Mouse (Mus musculus) embryo, embryonic 10 days (tissue): ENCODE data around the gene Ivd.

Source experiments
- DNase-seq: peaks from one replicate; pipeline ENCODE4 v3.0.0-alpha.2; 2015; ENCODE audit warnings: low spot score

Ivd gene

DNA sequence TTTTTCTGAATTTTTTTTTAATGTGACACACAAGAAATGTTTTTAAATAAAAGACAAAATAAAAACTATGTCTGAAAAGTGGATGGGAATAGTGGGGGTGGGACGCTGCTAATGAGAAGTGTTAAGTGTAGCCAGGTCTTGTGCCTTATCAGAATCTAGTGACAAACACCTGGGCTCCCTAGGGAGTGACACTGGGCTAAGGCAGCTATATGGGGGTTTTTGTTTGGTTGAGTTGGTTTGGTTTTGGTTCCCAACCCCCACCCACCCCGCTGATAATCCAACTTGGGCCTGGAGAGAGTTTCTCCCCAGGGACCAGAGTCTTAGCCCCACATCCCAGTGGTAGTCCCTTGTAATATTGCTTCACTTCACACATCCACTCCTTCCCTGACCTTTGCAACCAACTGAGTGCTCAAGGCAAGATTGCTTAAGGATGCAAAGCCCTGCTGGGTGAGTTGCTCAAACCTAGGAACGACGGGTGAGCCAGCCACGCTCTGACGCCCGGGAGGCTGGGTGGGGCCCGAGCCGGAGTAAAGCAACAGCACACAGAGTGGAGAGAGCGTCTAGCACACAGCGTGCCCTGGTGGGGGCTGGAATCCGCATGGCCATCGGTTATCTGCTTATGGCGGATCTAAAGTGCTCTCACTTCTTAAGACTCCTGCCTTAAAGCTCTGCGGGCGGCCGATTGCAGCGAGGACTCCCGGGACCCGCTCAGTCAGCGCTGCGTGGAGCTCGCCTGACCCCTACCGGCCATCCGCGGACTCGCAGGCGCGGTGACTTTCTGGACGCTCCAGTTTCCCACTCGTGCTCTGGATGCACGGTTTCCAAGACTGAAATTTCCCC, 21.3 kb downstream of the Ivd start:
- DNase-seq = peak; percentile 86

DNA sequence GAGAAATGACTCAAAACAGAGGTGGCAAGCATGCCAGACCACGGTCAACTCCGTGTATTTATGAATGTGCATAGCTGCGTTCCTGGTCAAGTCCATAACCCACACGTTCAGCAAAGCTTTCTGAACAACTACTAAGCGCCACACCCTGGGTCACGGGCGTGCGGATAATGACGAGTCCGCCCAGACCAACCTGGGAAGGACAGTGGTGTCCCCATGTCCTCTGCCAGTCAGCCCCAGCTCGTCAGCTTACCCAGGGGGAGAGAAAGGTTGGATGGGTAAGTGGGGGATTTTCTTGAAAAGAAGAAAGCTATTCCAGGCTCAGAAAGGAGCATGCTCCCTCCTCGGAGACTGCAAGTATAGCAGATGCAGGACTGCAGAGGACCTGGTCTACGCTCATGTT, 25.7 kb downstream of the Ivd start:
- no peak for DNase-seq

DNA sequence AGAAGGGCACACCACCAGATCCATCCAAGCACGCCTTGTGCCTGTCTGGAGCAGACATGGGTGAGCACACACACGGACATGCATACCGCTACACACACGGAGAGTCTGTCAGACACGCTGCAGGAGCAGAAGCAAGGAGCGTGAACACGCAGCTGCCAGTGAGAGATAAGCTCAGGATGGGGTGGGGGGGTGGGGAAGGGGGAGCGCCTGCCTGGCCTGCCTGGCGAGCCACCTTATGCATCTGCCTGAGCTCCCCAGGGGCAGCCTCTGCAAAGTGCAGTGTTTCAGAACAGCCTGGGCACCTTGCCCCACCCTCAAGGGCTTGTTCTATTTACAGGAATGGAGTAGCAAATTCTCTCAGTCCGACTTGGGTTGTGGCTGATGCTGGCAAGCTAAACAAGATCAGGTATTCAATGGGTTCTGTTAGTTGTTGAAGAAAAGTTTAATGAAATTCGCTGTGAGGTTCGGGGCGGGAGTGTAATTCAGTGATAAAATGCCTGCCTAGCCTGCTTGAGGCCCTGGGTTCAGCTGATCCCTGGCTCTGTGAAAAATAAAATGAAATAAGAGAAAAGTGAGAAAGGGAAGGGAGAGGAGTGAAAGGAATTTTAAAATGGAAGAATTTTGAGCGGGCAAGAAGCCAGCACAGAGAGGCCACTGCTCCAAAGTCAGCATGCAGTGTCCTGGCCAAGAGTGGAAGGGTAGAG, 26.2 kb downstream of the Ivd start:
- DNase-seq = peak; percentile 31

DNA sequence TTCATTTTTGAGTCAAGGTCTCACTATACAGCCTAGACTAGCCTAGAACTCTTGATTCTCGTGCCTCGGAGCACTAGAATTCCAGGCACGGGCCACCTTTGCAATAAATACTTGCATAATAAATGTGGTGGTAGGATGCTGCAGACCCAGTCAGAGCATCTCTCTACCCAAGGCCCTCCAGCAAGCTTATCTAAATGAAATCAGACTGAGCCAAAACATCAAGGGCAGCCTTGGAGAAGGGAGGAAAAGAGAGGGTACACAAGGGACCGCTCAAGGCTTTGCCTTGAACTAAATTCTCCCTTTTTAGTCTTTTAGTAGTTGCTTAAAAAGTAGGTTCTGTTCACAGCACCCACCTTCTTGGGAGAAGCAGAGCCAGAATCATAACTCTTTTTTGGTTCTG, 29.4 kb downstream of the Ivd start:
- no peak for DNase-seq

DNA sequence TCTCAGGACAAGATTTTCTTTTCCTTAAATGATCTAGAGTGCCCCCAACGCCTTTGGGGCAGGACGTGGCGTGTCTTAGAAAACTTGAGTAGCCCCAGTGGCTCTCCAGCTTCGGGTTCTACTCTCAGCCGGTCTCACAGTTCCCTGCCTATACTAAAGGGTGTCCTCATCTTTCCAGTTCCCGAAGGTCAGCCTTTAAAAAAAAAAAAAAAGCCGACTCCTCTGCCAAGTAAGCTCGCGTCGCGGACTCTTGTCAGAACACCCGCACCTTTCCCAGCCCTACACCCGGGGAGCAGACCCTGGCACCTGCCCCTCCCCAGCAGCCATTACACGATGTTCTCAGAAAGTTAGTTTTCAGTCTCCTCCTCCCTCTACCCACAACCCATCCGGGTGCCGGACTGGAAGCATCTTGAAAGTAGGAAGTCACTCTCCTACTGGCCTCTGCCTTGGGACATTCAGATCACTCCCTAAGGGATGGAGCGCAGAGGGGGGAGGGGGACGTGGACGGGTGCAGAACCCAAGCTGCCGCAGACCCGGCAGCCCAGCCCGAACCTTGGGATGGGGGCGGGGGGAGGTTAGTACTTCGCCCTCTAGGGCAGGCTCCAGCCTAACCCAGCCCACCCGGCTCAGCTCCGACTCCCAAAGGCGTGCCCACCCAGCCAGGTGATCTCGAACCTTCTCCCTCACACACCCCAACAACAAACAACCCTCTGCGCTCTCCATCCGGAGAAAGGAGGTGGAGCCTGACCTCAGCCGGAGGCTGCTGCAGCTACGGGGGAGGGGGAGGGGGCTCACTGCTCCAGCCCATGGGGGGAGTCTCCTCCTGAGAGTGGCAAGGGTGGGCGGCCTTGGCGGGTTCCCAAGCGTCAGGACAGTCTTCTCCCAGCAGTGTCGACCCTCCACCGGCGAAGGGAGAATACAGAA, 34.5 kb downstream of the Ivd start:
- peak; percentile 36 for DNase-seq

DNA sequence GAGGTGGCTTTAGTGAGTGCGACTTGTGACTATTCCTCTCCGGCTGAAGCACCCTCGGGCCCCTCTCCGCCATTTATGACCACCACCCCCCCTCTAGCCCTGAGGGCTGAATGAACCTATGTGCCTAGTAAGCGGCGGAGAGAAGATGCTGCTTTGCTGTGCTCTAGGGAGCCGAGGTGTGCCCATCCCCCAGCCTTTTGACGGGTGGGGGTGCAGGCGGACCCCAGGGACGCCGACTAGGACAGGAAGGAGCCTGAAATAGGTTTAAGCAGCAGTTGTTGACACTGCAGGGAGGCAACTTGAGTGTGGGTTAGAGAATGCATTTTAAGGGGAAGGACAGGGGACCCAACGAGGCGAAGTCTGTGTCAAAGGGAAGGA, 35.1 kb downstream of the Ivd start:
- DNase-seq = peak; percentile 17

DNA sequence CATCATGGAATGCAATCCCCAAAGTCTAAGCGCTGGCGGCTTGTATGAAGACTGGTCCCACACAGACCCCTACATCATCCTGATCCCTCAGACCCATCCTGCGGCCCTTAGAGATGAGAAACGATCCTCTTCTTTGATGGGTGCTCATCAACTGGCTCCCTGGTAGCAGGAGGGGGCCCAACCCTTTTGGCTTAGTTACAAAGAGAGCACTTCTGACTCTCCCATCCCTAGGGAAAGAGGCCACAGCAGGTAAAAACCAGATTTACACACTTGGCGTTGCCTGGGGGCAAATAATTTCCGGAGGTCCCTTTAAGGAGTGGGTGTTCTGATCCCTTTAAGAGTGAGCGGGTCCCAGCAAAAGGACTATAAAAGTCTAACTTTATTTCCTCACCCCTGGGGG, 35.6 kb downstream of the Ivd start:
- DNase-seq = no peak

DNA sequence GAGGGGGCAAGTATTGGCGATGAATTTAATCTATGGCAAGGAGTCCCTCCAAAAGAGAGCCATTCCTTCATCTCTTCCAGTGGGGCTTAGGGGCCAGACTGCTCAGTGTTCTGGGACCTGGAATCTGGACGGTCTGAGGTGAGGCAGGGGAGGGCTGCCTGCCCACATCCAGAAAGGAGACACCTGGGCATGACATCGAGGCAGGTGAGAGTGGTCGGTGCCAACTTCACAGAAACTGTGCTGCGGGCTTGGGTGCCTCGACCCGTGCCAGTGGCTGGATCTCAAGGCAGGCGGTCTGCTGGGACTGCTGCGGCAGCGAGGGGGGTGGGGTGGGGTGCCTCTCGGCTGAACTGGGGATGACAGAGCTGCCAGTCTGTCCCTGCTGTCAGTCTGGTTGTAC, 36.1 kb downstream of the Ivd start:
- no peak for DNase-seq

DNA sequence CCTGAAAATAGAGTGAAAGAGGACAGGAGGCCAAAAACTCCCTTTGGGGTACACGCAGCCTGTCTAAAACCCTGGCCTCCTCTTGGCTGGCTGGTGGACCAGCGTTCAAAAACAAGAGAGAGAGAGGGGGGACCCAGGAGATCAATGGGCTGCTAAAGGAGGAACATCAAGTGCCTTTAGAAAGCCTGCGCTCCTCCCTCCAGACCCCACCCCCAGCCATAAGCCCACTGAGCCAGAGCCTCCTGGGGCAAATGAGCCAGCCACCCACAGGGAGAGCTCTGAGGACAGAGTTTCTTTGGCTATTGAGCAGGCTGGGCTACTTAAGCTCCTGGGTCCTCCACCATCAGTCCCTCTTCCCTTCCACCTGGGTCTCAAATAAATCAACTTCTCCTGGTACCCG, 37.0 kb downstream of the Ivd start:
- DNase-seq = no peak

DNA sequence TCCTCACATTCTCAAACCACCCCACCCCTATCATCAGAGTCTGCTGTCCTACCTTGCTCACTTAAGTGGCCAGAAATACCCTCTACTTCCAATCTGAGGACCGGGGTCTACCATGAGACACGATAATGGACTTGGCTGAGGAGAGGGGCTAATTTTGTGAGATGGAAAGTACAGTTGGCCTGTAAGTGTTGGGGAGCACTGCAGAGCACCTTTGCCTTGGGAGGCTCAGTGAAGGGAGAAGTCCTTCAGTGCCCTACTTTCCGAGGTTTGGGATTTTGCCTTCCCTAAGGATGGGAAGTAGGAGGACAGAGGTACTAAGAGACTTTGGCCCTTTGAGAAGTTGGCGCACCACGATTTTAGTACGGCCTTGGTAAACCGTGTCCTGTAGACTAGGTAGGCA, 37.6 kb downstream of the Ivd start:
- DNase-seq = no peak

DNA sequence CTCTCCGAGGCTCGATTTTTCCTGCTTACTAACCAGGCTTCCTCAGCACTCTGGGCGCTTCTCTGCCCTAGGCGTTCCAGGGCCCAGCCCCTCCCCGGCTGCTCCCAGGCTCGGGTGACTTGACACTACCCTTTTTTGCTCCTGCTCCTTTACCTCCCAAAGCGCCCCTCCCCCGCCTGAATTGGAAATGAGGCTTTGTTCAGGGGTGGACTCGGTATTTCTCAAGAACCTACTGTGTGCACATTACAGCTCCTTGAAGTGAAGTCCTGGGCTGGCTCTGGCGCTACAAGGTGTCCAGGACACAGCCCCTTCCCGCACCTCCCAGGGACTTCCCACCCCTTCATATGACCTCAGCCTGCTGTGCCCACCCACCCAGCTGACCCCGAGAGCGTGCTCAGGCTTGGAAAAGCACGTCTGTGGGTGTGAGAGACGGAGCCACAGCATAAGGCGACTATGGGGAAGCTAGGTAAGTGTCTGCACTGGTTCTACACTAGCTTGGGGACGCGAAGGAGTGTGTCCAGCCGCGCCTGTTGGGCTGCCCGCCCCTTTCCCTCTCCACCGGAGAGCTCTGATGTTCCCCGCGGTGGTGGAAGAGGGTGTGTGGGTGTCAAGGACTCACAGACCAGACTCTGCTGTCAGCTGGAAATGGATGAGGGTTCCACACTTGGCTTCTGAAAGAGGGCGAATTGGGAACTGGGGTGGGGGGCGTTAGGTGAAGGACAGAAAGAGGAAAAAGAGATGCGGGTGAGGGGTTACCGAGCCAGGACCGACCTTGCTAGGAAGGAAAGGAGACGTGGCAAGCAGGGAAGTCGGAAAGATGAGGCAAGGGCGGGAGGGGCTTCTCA, 38.4 kb downstream of the Ivd start, which contains the start of gene Bahd1:
Bahd1 (plus strand) TSS at position 397 of the 845 bp plus-strand sequence.
- DNase-seq = peak; percentile 46

DNA sequence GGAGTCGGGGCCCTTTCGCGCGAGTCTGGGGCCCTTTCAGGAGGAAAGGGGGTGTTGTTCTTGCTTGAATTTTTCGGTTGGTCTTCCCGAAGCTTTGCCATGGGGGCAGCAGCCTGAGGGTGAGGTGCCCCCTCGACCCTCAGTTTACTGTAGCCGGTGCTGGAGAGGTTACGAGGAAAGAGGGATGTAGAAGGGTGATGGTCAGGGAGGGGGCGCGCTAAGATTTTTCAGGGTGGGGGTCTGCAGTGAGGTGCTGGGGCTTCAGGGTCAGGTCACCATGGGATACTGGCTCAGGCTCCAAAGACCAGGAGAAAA, 39.0 kb downstream of the Ivd start:
- no peak for DNase-seq

DNA sequence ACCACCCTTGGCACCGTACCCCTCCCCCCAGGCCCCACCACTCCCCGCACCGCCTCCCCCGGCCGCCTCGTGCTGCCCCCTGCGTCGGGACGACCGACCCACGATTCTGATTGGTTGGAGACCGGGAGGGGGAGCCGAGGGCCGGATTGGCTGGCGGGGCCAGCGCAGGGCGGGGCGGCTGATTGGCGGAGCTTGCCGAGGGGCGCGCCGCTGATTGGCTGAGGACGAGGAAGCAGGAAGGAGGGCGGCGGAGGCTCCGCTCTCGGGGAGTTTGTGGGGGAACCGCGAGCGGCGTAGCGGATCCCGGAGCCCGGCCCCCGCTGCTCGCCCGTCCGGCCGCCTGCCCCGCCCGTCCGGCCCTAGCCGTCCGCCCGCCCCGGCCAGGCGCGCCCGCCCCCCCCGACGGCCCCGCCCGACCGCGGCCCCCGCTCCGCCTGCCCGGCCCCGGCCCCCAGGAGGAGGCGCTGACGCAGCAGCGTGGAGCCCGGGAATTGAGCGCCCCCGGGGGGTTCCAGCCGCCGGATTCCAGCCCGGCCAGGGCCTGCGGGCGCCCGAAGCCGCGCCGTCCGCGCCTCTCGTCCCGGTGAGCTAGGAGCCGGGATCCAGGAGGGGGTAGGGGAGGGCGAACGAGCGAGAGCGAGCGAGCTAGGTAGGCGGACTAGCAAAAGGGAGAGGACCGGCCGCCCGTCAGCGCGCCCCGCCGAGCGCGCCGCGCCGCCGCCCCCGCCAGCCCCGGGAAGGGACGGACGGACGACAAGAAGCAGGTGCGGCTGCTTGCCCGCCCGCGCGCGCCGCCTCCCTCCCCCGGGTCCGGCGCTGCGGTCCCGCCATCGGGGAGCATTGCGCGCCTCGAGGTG, 39.6 kb downstream of the Ivd start:
- DNase-seq = peak; percentile 96

DNA sequence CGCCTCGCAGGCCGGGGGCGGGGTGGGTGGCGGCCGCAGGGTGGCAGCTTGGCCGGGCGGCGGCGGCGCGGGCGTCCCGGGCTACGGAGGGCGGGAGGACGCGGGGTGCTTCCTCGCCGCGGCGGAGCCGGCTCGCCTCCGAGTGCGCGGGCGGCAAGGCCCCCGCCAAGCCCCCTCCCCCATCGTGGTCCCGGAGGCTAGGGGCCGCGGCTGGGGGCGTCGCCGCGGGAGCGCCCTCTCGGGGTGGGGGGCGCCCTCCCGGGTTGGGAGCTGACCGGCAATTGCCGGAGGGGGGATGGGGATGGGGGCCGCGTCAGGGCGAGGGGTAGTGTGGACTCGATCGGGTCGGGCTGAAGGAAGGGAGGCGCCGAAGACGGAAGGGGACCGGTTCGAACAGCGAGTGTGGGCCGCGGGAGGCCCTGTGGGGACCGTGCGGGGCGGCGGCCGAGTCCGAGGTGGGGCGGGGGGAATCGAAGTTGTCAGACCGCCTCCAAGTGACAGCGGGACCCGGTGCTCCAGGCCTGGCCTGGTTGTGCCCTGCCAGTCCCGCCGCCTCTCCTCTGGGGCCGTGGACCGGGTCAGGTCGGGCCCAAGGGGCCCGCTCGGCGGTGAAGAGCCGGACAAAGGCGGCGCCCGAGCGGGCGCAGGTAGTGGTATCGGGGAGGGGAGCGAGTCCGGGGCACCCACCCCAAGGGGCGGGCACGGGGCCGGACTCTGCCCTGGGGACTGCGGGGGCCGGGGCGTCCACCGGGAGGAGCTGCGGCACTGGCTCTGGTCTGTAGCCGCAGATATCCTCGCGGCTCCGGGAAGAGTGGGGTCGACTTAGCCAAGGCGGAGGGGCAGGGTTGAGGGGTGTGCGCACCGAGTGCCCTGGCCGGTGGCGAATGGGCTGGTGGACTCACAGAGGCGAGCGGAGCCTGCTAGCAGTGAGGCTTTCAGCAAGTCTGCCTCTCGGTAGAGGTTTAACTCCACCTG, 40.6 kb downstream of the Ivd start:
- DNase-seq = peak; percentile 74

DNA sequence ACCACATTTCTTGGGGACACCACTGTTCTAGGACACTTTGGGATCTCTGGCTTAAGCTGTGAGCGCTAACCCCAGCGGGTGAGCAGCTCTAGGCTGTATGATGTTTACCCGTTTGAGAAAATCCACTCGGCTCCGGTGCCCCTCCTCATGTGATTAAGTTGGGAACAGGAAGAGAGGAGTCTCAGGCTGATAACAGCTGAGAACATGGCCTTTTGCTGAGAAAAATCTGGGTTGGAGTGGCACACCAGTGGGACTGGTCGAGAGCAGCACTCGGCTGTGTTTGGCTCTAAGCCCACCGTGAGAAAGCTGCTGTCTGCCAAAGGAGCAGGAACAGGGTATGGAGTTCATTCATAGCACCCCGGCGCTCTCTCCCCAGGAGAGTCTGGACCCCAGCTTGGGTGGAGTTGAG, 41.6 kb downstream of the Ivd start:
- DNase-seq = no peak

DNA sequence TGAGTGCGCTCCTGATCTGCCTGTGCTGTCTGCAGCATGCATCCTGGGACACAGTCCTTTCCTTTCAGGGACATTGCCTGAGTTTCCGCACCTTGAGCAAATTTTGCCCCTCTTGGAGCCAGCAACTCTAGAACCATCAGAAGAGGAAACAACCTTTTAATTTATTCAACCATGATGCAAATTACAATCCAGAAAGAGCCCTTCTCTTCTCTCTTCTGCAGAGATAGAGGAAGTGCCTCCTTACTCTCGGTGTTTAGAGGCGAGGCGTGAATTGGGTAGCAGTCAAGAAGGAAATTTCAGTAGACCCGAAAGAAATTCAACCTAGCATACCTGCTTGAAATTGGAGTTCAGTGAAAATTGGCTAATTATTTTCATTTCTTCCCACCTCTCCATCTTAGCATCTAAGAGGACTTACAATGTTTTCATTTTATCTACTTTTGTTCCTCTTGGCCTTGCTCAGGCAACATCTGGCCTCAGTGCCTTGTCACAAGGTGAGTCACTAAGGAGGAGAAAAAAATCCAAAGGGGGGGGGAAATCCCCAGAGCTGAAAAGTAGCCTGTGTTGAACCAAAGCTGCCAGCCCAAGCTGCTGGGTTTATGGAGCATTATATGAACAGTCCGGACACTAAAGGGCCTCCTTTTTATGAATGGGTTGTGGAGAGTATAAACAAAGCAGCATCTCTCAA, 43.8 kb downstream of the Ivd start:
- DNase-seq = no peak

DNA sequence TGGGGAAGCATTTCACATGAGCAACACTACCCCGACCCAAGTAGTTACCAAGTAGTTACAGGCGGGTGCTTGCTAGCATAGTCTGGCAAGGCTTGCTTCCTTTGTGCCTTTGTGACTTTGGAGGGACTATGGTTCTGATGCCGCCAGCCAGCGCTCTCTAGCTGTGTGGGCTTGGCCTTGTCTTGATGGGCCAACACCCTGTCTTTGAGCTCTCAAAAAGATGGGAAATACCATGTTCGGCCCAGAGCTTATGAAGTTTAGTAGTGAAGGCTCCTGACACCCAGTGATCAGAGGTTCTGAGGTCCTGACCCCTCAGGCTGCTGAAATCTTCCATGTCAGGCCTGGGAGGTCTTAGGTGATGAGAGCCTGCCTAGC, 44.4 kb downstream of the Ivd start:
- no peak for DNase-seq

DNA sequence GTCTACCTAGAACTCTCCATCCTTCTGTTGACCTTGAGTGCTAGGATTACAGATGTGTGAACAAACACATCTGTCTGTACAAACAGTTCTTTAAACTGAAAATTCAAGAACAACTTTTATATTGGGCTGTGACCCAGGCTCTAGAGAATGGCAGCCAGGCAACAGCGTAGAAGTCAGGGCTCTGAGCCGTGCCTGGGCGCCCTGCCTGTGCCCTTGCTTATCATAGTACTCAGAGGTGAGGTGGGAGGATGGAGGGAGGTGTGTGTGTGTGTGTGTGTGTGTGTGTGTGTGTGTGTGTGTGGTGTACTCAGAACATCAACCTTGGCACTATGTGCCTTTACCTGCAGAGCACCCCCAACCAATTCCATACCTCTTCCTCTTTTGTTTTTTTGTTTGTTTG, 46.0 kb downstream of the Ivd start:
- no peak for DNase-seq

DNA sequence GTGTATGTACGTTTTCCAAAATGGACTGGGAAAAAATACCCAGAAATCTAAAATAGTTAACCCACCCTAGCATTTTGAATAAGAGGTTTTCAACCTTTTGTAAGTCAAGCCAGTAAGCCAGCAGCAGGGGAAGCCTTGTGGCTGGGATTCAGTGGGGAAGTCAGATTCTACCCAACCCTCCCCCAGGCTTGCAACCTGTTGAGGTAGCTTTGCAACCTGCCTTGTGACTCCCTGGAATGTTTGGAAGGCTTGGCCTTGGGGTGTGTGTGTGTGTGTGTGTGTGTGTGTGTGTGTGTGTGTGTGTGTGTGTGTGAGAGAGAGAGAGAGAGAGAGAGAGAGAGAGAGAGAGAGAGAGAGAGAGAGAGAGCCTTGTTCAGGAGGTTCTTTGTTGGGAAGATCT, 47.4 kb downstream of the Ivd start:
- DNase-seq = no peak
